28 mouse cellular contexts compared by ENCODE assay signal in genomic region chr8:60920176-60920575, GRCm38 (mm10). TPM values are rescaled to one million over a fixed set of nuclear protein-coding genes. Genes with fewer than 3 reads are reported as not detected.
DNase-seq lines count a peak whose midpoint lies in the region; ATAC-seq lines count a peak whose summit lies in the region.
"Had no signal": no experiment of that assay in that cellular context is flagged by ENCODE, and none has a peak within 500 bp of the region (broad histone marks: within the 10 kb centered on the region; RNA-seq: fewer than 3 reads in every experiment).

No protein-coding gene starts in this region.

- no peaks in the 10 kb centered on the region for H3K27me3 ChIP-seq in kidney, embryonic 14.5 days (ENCODE audit: control insufficient read depth, insufficient read depth, low read length)
- H3K27me3 ChIP-seq in heart, embryonic 12.5 days (replicated peaks) = no peaks in the 10 kb centered on the region
- H3K27me3 ChIP-seq: embryonic facial prominence, embryonic 13.5 days; forebrain, embryonic 13.5 days; heart, embryonic 13.5 days; hindbrain, embryonic 12.5 days; hindbrain, embryonic 15.5 days had no signal

- no peaks in the 10 kb centered on the region for H3K36me3 ChIP-seq in kidney, embryonic 14.5 days (ENCODE audit: control insufficient read depth, insufficient read depth, low read length)
- peaks cover 28% of the 10 kb centered on the region for H3K36me3 ChIP-seq in heart, embryonic 12.5 days

- no peak overlapping the region for H3K27ac ChIP-seq in kidney, embryonic 14.5 days (ENCODE audit: low read depth, low read length)
- no peak overlapping the region for H3K27ac ChIP-seq in heart, embryonic 12.5 days (ENCODE audit: poor library complexity, severe bottlenecking)
- H3K27ac ChIP-seq: embryonic facial prominence, embryonic 10.5 days; embryonic facial prominence, embryonic 13.5 days; forebrain, embryonic 13.5 days; gastrocnemius, adult 2 months; heart, embryonic 13.5 days; hindbrain, embryonic 12.5 days; hindbrain, embryonic 15.5 days had no signal

- H3K4me1 ChIP-seq in kidney, embryonic 14.5 days (ENCODE audit: control insufficient read depth, insufficient read depth, low read length) = 0 out of 2 replicates have a peak, but pooled peaks cover 3% of the 10 kb centered on the region
- no peaks in the 10 kb centered on the region for H3K4me1 ChIP-seq in heart, embryonic 12.5 days (replicated peaks)
- H3K4me1 ChIP-seq: embryonic facial prominence, embryonic 10.5 days; forebrain, embryonic 13.5 days; heart, embryonic 13.5 days; hindbrain, embryonic 12.5 days; hindbrain, embryonic 15.5 days had no signal

- no peak overlapping the region for H3K9ac ChIP-seq in kidney, embryonic 14.5 days (ENCODE audit: low read depth, low read length)
- H3K9ac ChIP-seq in heart, embryonic 12.5 days = no peak overlapping the region
- H3K9ac ChIP-seq: embryonic facial prominence, embryonic 13.5 days; forebrain, embryonic 13.5 days; forebrain, postnatal 0 days; heart, embryonic 13.5 days; hindbrain, embryonic 12.5 days; hindbrain, embryonic 15.5 days had no signal

- DNase-seq in A20 (ENCODE audit: low read depth, low spot score) = peak; percentile 56
- DNase-seq in ovary, postnatal 36 days (ENCODE audit: low spot score) = no peak
- DNase-seq: adrenal gland, adult 2 months; adrenal gland, postnatal 14 days; cerebellum, adult 11 months; cerebellum, adult 2 months; cerebellum, adult 9-11 months; cerebellum, postnatal 25 days; embryo, embryonic 11 days; forebrain, postnatal 0 days; gastrocnemius, adult 2 months; gastrocnemius, postnatal 14 days; heart, adult 18-20 months; heart, postnatal 14 days; heart, postnatal 4 days had no signal

- no peaks in the 10 kb centered on the region for H3K9me3 ChIP-seq in kidney, embryonic 14.5 days (ENCODE audit: control insufficient read depth, low read length)
- H3K9me3 ChIP-seq in heart, embryonic 12.5 days (replicated peaks) = no peaks in the 10 kb centered on the region
- H3K9me3 ChIP-seq: embryonic facial prominence, embryonic 10.5 days; embryonic facial prominence, embryonic 13.5 days; forebrain, embryonic 13.5 days; G1E; heart, embryonic 13.5 days; hindbrain, embryonic 12.5 days; hindbrain, embryonic 15.5 days had no signal

- H3K4me3 ChIP-seq in kidney, embryonic 14.5 days (ENCODE audit: low read length) = no peak overlapping the region
- H3K4me3 ChIP-seq in heart, embryonic 12.5 days = no peak overlapping the region
- H3K4me3 ChIP-seq: embryonic facial prominence, embryonic 10.5 days; embryonic facial prominence, embryonic 13.5 days; erythroblast, embryonic 14.5 days; forebrain, embryonic 13.5 days; gastrocnemius, adult 2 months; heart, embryonic 13.5 days; hindbrain, embryonic 12.5 days; hindbrain, embryonic 15.5 days had no signal

- 94% methylated on average over 4 of the region's 4 CpGs for WGBS in kidney, embryonic 14.5 days
- 89% methylated on average over 4 of the region's 4 CpGs for WGBS in heart, embryonic 12.5 days

- H3K4me2 ChIP-seq in kidney, embryonic 14.5 days (replicated peaks; ENCODE audit: low read depth, low read length) = no peak overlapping the region
- no peak overlapping the region for H3K4me2 ChIP-seq in heart, embryonic 12.5 days
- H3K4me2 ChIP-seq: embryonic facial prominence, embryonic 13.5 days; forebrain, embryonic 13.5 days; heart, embryonic 13.5 days; hindbrain, embryonic 12.5 days; hindbrain, embryonic 15.5 days had no signal

- ATAC-seq in granulocyte monocyte progenitor cell, adult 5-6 weeks (replicated peaks; ENCODE audit: poor library complexity, severe bottlenecking) = peak; percentile 59
- peak; percentile 55 for ATAC-seq in megakaryocyte progenitor cell, adult 5-6 weeks (replicated peaks; ENCODE audit: poor library complexity)
- ATAC-seq in kidney, embryonic 14.5 days (ENCODE audit: low FRiP score, low TSS enrichment) = no peak
- no peak for ATAC-seq in heart, embryonic 12.5 days (ENCODE audit: insufficient number of reproducible peaks, low FRiP score)
- ATAC-seq: forebrain, embryonic 13.5 days; forebrain, postnatal 0 days; intestine, postnatal 0 days had no signal

RNA-seq across cellular contexts. Expression of gene Hpf1, which starts 30.0 kb away (rescaled TPM):
- 90.4 and 110 TPM in 2 replicates for total RNA-seq in granulocyte monocyte progenitor cell, adult 5-6 weeks (2014; fragmentation: Nextera tagmentation)
- total RNA-seq in granulocyte monocyte progenitor cell, adult 5-6 weeks (2017) = 122 and 131 TPM in 2 replicates
- 171 and 186 TPM in 2 replicates for total RNA-seq in megakaryocyte progenitor cell, adult 5-6 weeks (2015)
- 124 and 138 TPM in 2 replicates for total RNA-seq in megakaryocyte progenitor cell, adult 5-6 weeks (2017)
- 102 and 126 TPM in 2 replicates for polyA plus RNA-seq in kidney, embryonic 14.5 days (2014; fragmentation: Nextera tagmentation; extraction: Ambion mirVana)
- polyA plus RNA-seq in heart, embryonic 12.5 days (2016; fragmentation: Nextera tagmentation; extraction: Ambion mirVana) = 75.3 and 75.4 TPM in 2 replicates

Comparison
In these comparisons a context has a peak if more than half of its experiments do, and no peak if none do; other contexts are left out.
1. ATAC-seq: peak in granulocyte monocyte progenitor cell, adult 5-6 weeks (single experiment) and megakaryocyte progenitor cell, adult 5-6 weeks (single experiment); none in kidney, embryonic 14.5 days (single experiment) and heart, embryonic 12.5 days (single experiment).